ENCODE assay signal across 34 mouse cellular contexts in the genomic region with DNA sequence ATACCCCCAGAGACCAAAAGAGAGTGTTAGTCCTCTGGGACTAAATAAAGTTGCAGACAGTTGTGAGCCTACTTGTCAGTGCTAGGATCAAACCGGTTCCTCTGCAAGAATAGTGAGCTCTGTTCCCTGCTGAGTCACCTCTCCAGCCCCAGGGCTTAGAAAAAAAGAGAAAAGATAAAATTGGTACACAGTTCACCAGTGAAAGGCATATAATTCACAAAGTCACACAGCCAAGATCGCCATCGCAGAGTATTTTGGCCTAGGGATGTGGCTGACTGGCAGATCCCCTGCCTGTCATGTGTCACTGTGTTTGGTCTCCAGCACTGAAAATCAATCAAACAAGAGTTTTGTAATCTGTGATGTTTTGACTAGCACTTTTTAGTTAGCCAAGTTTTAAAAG. TPM values are rescaled to one million over a fixed set of nuclear protein-coding genes. Genes with fewer than 3 reads are reported as not detected.
A peak's percentile ranks its signal among the peaks of the same experiment; 100 is the strongest.
DNase-seq lines count a peak whose midpoint lies in the region; ATAC-seq and TF ChIP-seq lines count a peak whose summit lies in the region.
"Had no signal": no experiment of that assay in that cellular context is flagged by ENCODE, and none has a peak within 500 bp of the region (broad histone marks: within the 10 kb centered on the region; RNA-seq: fewer than 3 reads in every experiment).

No protein-coding gene starts in this region.

- no peak for TF ChIP-seq POLR2A in lung, adult 2 months (IDR thresholded peaks at IDR 0.05; ENCODE audit: borderline replicate concordance, extremely low read depth, low read depth, low read length)

- intact Hi-C loops in gastrocnemius, adult 2 months (cut with DNase I), result no loop called here
- intact Hi-C loops in left cerebral cortex, postnatal 14 days (cut with DNase I), result no loop called here

- H3K36me3 ChIP-seq in embryonic facial prominence, embryonic 14.5 days (ENCODE audit: control insufficient read depth, insufficient read depth, low read length), result no peaks in the 10 kb centered on the region
- H3K36me3 ChIP-seq in embryonic facial prominence, embryonic 10.5 days (replicated peaks), result no peaks in the 10 kb centered on the region
- H3K36me3 ChIP-seq: embryonic facial prominence, embryonic 13.5 days; forebrain, embryonic 12.5 days; hindbrain, embryonic 12.5 days; intestine, embryonic 15.5 days; limb, embryonic 13.5 days; liver, embryonic 15.5 days had no signal

- ATAC-seq in embryonic facial prominence, embryonic 14.5 days (ENCODE audit: low read depth), result no peak
- ATAC-seq: activated CD4-positive, CD25-positive, alpha-beta regulatory T cell, adult 4 months; hindbrain, postnatal 0 days; intestine, embryonic 15.5 days; midbrain, embryonic 16.5 days had no signal

- no peak overlapping the region for H3K9ac ChIP-seq in embryonic facial prominence, embryonic 14.5 days (ENCODE audit: low read depth, low read length)
- H3K9ac ChIP-seq: embryonic facial prominence, embryonic 13.5 days; forebrain, embryonic 12.5 days; hindbrain, embryonic 12.5 days; intestine, embryonic 15.5 days; limb, embryonic 13.5 days; liver, embryonic 15.5 days had no signal

- no peak overlapping the region for H3K4me3 ChIP-seq in embryonic facial prominence, embryonic 14.5 days (ENCODE audit: low read depth, low read length)
- no peak overlapping the region for H3K4me3 ChIP-seq in embryonic facial prominence, embryonic 10.5 days
- no peak overlapping the region for H3K4me3 ChIP-seq in lung, adult 2 months (replicated peaks; ENCODE audit: extremely low read depth, low read depth, low read length)
- no peak overlapping the region for H3K4me3 ChIP-seq in gastrocnemius, adult 2 months
- H3K4me3 ChIP-seq: embryonic facial prominence, embryonic 13.5 days; erythroblast, embryonic 14.5 days; forebrain, embryonic 12.5 days; hindbrain, embryonic 12.5 days; intestine, embryonic 15.5 days; limb, embryonic 13.5 days; liver, embryonic 15.5 days had no signal

- 61% methylated on average over 3 of the region's 3 CpGs for WGBS in embryonic facial prominence, embryonic 14.5 days
- 70% methylated on average over 3 of the region's 3 CpGs for WGBS in embryonic facial prominence, embryonic 10.5 days
- WGBS in lung, adult 2 months, result 72% methylated on average over 3 of the region's 3 CpGs

- no peak overlapping the region for H3K4me2 ChIP-seq in embryonic facial prominence, embryonic 14.5 days (ENCODE audit: low read depth, low read length)
- H3K4me2 ChIP-seq: embryonic facial prominence, embryonic 13.5 days; forebrain, embryonic 12.5 days; heart, embryonic 11.5 days; hindbrain, embryonic 12.5 days; intestine, embryonic 15.5 days; limb, embryonic 13.5 days; liver, embryonic 15.5 days; midbrain, embryonic 11.5 days had no signal

- no peaks in the 10 kb centered on the region for H3K9me3 ChIP-seq in embryonic facial prominence, embryonic 14.5 days (ENCODE audit: control insufficient read depth, low read length)
- no peaks in the 10 kb centered on the region for H3K9me3 ChIP-seq in embryonic facial prominence, embryonic 10.5 days
- H3K9me3 ChIP-seq: embryonic facial prominence, embryonic 13.5 days; forebrain, embryonic 12.5 days; hindbrain, embryonic 12.5 days; intestine, embryonic 15.5 days; limb, embryonic 13.5 days; liver, embryonic 15.5 days had no signal

- TF ChIP-seq CTCF in lung, adult 2 months (IDR thresholded peaks at IDR 0.05; ENCODE audit: insufficient read depth, low read length), result no peak
- no peak for TF ChIP-seq CTCF in gastrocnemius, adult 2 months (IDR thresholded peaks at IDR 0.05)

- H3K4me1 ChIP-seq in embryonic facial prominence, embryonic 14.5 days (ENCODE audit: control insufficient read depth, insufficient read depth, low read length), result no peaks in the 10 kb centered on the region
- peaks cover 10% of the 10 kb centered on the region; the same call in 1 of the 2 replicates for H3K4me1 ChIP-seq in embryonic facial prominence, embryonic 10.5 days
- H3K4me1 ChIP-seq in lung, adult 2 months (ENCODE audit: control insufficient read depth, insufficient read depth, low read length), result no peaks in the 10 kb centered on the region
- H3K4me1 ChIP-seq: embryonic facial prominence, embryonic 13.5 days; forebrain, embryonic 12.5 days; hindbrain, embryonic 12.5 days; limb, embryonic 13.5 days had no signal

- H3K27ac ChIP-seq in embryonic facial prominence, embryonic 14.5 days (replicated peaks; ENCODE audit: low read depth, low read length), result no peak overlapping the region
- H3K27ac ChIP-seq in embryonic facial prominence, embryonic 10.5 days (replicated peaks), result no peak overlapping the region
- H3K27ac ChIP-seq in gastrocnemius, adult 2 months, result no peak overlapping the region
- H3K27ac ChIP-seq: embryonic facial prominence, embryonic 13.5 days; forebrain, embryonic 12.5 days; hindbrain, embryonic 12.5 days; hindbrain, postnatal 0 days; intestine, embryonic 15.5 days; limb, embryonic 13.5 days; liver, embryonic 15.5 days had no signal

- DNase-seq in embryonic facial prominence, embryonic 14.5 days (ENCODE audit: low spot score), result peak; percentile 28
- DNase-seq in embryonic facial prominence, embryonic 10.5 days (ENCODE audit: low spot score), result no peak
- peak; percentile 23 for DNase-seq in urinary bladder, postnatal 14 days (ENCODE audit: low spot score)
- no peak for DNase-seq in urinary bladder, postnatal 25 days (ENCODE audit: low spot score)
- peak; percentile 93 for DNase-seq in gonadal fat pad, adult 2 months (ENCODE audit: low read depth)
- no peak for DNase-seq in lung, adult 2 months
- no peak for DNase-seq in gastrocnemius, adult 2 months
- no peak for DNase-seq in left cerebral cortex, postnatal 14 days (ENCODE audit: low spot score in 2 of 2)
- DNase-seq: adrenal gland, postnatal 10 days; cerebellum, adult 11 months; cerebellum, adult 9-10 months; cerebellum, postnatal 36 days; embryo, embryonic 11 days; gastrocnemius, postnatal 25 days; heart, adult 18-20 months; heart, postnatal 36 days; kidney, adult 9 months; kidney, postnatal 10 days; lung, postnatal 4 days; right cerebral cortex, postnatal 25 days; spleen, adult 18-20 months; thymus, postnatal 4 days had no signal

- H3K27me3 ChIP-seq in embryonic facial prominence, embryonic 14.5 days (replicated peaks; ENCODE audit: control insufficient read depth, insufficient read depth, low read length), result no peaks in the 10 kb centered on the region
- H3K27me3 ChIP-seq in embryonic facial prominence, embryonic 10.5 days (replicated peaks; ENCODE audit: low read depth, poor library complexity, severe bottlenecking), result no peaks in the 10 kb centered on the region
- H3K27me3 ChIP-seq: embryonic facial prominence, embryonic 13.5 days; forebrain, embryonic 12.5 days; hindbrain, embryonic 12.5 days; intestine, embryonic 15.5 days; limb, embryonic 13.5 days; liver, embryonic 15.5 days had no signal

RNA-seq across cellular contexts. Expression of gene Trpv2, which starts 6.0 kb away (rescaled TPM):
- 5.3 and 6.4 TPM in 2 replicates for polyA plus RNA-seq in embryonic facial prominence, embryonic 14.5 days (2014; fragmentation: Nextera tagmentation; extraction: Ambion mirVana)
- 2.6 and 3.8 TPM in 2 replicates for polyA plus RNA-seq in embryonic facial prominence, embryonic 10.5 days (2016; fragmentation: Nextera tagmentation; extraction: Ambion mirVana)
- 11.2 and 13.2 TPM in 2 replicates for polyA plus RNA-seq in gonadal fat pad, adult 2 months (2012; rRNA removed)
- 19.6 and 21.8 TPM in 2 replicates for polyA plus RNA-seq in lung, adult 2 months (2012; rRNA removed)
- total RNA-seq in gastrocnemius, adult 2 months (2021), result 1 to 10 TPM in 1 of 2 experiments, under 1 TPM in 1; 0.89 to 1.1 TPM
- 10 to 100 TPM; 21.9 to 22.2 TPM for total RNA-seq in left cerebral cortex, postnatal 14 days (2021)

RNA-seq across cellular contexts. Expression of gene Ubb, which starts 17.3 kb away (rescaled TPM):
- 3,072 and 3,339 TPM in 2 replicates for polyA plus RNA-seq in embryonic facial prominence, embryonic 14.5 days (2014; fragmentation: Nextera tagmentation; extraction: Ambion mirVana)
- 3,487 and 3,558 TPM in 2 replicates for polyA plus RNA-seq in embryonic facial prominence, embryonic 10.5 days (2016; fragmentation: Nextera tagmentation; extraction: Ambion mirVana)
- 2,291 TPM in 2 replicates for polyA plus RNA-seq in gonadal fat pad, adult 2 months (2012; rRNA removed)
- polyA plus RNA-seq in lung, adult 2 months (2012; rRNA removed), result 1,478 and 1,739 TPM in 2 replicates
- 100 to 1,000 TPM; 776 to 989 TPM for total RNA-seq in gastrocnemius, adult 2 months (2021)
- 1,000 to 10,000 TPM; 1,710 to 1,861 TPM for total RNA-seq in left cerebral cortex, postnatal 14 days (2021)

RNA-seq across cellular contexts. Expression of gene Cenpv, which starts 29.2 kb away (rescaled TPM):
- polyA plus RNA-seq in embryonic facial prominence, embryonic 14.5 days (2014; fragmentation: Nextera tagmentation; extraction: Ambion mirVana), result 26.0 and 27.5 TPM in 2 replicates
- 23.0 and 25.4 TPM in 2 replicates for polyA plus RNA-seq in embryonic facial prominence, embryonic 10.5 days (2016; fragmentation: Nextera tagmentation; extraction: Ambion mirVana)
- polyA plus RNA-seq in gonadal fat pad, adult 2 months (2012; rRNA removed), result 24.3 and 25.0 TPM in 2 replicates
- polyA plus RNA-seq in lung, adult 2 months (2012; rRNA removed), result 14.4 and 14.8 TPM in 2 replicates
- total RNA-seq in gastrocnemius, adult 2 months (2021), result 10 to 100 TPM; 19.2 to 24.3 TPM
- total RNA-seq in left cerebral cortex, postnatal 14 days (2021), result 10 to 100 TPM; 37.7 to 45.0 TPM

Comparison
In these comparisons a context has a peak if more than half of its experiments do, and no peak if none do; other contexts are left out.
1. DNase-seq: peak in embryonic facial prominence, embryonic 14.5 days (single experiment), urinary bladder, postnatal 14 days (single experiment) and gonadal fat pad, adult 2 months (single experiment); none in embryonic facial prominence, embryonic 10.5 days (single experiment), urinary bladder, postnatal 25 days (single experiment), lung, adult 2 months (single experiment), gastrocnemius, adult 2 months (single experiment) and left cerebral cortex, postnatal 14 days (0 of 2).